Mouse (Mus musculus): ENCODE data around the gene Alcam. TPM values are rescaled to one million over a fixed set of nuclear protein-coding genes. Genes with fewer than 3 reads are reported as not detected.

Gene Alcam
- polyA plus RNA-seq, 1 experiment from 2014 or later = 21.2 TPM

DNA sequence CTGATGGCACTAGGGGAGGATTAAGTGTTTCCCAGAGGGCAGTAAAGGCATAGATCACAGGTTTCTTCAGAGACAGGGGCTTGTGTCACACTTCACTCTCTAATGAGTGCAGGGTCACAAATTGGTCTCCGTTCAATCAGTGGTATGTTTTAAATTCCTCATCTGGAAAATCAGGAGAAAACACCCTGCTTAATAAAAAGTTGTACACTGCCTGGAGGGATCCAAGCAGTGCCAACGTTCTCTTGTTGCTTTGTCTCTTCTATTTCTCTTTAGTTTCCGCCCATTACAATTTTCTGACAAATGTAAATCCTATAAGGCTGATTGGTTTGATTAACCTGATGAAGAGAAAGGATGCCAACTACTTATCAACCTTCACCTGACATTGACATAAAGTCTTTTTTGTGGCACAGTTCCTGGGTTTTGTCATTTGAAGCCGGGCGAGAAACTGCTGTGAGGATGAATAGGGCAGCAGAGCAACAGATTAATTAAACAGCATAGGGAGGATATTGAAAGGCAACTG lies 67.0 kb downstream of the Alcam start:
- Histone ChIP-seq H3K9me3 (ENCODE audit: control insufficient read depth, low read length) (no peaks in the 10 kb centered on the region), H3K27ac (replicated peaks in 1 of 2; ENCODE audit: control insufficient read depth in 1 of 2, insufficient read depth in 1 of 2, low read depth in 2 of 2, low read length in 2 of 2) (no peak overlapping the region), H3K4me3 (ENCODE audit: control insufficient read depth in 1 of 2, insufficient read depth in 1 of 2, low read depth in 1 of 2, low read length in 2 of 2) (no peak overlapping the region), H3K9ac (ENCODE audit: low read length) (no peak overlapping the region), H3K27me3 (ENCODE audit: control insufficient read depth, insufficient read depth, low read length) (no peaks in the 10 kb centered on the region), H3K4me1 (ENCODE audit: control insufficient read depth in 2 of 2, insufficient read depth in 2 of 2, low read length in 2 of 2) (peaks cover 2 to 4% of the 10 kb centered on the region in 2 experiments; a peak in 2 of 4 replicates), H3K36me3 (ENCODE audit: control insufficient read depth, insufficient read depth, low read length) (no peaks in the 10 kb centered on the region), H3K4me2 (ENCODE audit: low read length) (no peak overlapping the region)
- no peak for ATAC-seq (ENCODE audit: insufficient number of reproducible peaks, insufficient read depth, low FRiP score, low read depth)
- WGBS = 82% methylated on average over 5 of the region's 5 CpGs

DNA sequence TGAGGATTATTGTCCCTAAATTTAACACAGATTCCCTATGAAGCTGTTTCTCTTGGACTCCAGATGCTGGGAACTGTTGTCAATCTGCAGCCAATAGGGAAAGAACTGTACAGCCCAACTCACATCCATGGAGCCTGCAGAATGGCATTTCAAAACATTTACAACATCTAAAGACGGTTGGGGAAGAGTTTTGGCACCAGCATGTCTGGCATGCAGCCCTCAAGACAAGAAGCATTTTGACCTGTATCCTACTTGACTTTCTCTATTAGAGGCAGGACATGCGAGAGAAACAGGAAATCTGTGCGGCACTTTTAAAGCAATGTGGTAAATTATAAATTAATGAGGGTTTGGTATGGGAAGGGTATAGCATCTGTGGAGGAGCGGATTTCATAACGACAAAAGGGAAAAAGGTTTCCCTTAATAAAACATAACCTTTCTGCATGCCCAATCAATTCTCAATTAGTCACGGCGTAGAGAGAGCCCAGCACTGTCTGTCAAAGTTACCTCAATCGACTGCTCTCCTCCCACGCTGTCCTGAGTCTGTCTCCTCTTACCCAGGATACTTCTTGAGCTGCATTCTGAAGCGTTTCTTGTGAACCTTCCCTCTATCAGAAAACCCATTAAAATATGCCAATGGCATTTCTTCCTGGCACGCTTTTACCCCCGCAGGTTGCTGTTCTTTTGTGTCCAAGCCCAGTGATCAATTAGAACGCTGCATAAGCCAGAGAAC lies 70.3 kb downstream of the Alcam start:
- H3K4me3 ChIP-seq (ENCODE audit: control insufficient read depth in 1 of 2, insufficient read depth in 1 of 2, low read depth in 1 of 2, low read length in 2 of 2) = no peak overlapping the region
- H3K9me3 ChIP-seq (ENCODE audit: control insufficient read depth, low read length) = no peaks in the 10 kb centered on the region
- H3K9ac ChIP-seq (ENCODE audit: low read length) = no peak overlapping the region
- WGBS = 68% methylated on average over 13 of the region's 13 CpGs
- no peak overlapping the region for H3K27ac ChIP-seq (replicated peaks in 1 of 2; ENCODE audit: control insufficient read depth in 1 of 2, insufficient read depth in 1 of 2, low read depth in 2 of 2, low read length in 2 of 2)
- ATAC-seq (ENCODE audit: insufficient number of reproducible peaks, insufficient read depth, low FRiP score, low read depth) = no peak
- H3K27me3 ChIP-seq (ENCODE audit: control insufficient read depth, insufficient read depth, low read length) = no peaks in the 10 kb centered on the region
- no peak overlapping the region for H3K4me2 ChIP-seq (ENCODE audit: low read length)
- H3K36me3 ChIP-seq (ENCODE audit: control insufficient read depth, insufficient read depth, low read length) = no peaks in the 10 kb centered on the region
- peaks cover 2 to 11% of the 10 kb centered on the region in 2 experiments; a peak in 3 of 4 replicates for H3K4me1 ChIP-seq (ENCODE audit: control insufficient read depth in 2 of 2, insufficient read depth in 2 of 2, low read length in 2 of 2)

DNA sequence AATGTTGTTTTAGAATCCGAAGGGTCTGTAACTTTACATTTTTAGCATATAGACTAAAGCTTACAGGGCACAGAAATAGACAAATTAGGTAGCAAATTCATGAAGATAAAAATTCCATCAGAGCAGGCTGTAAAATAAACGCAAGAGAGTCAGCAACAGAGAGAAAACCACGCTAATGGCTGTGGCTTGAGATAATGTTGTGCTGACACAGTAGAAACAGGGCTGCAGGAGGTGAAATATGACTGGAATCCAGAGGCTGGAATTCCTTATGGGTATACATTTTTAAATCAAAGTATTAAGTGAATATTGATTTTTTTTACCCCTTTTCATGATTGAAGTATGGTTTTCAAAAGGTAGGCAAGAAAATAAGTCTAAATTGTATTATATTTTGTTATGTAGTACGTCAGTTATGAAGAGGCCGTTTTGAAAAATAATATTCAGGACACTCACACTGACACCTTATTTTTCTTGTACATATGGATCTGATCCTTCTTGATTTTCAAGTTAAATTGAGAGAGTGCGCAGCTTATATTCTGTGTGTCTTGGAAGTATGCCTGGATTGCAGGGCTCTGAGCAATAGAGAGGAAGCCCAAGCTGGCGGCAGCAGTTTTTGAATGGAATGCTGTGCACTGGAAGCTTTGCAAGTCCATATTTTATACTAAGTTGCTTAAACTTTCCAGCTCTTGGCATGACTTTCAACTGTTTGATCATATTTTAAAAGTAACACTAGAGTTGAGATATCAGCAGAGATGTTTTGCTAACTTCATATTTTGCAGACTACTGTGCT lies 74.9 kb downstream of the Alcam start:
- ATAC-seq (ENCODE audit: insufficient number of reproducible peaks, insufficient read depth, low FRiP score, low read depth) = no peak
- no peak overlapping the region for H3K9ac ChIP-seq (ENCODE audit: low read length)
- no peaks in the 10 kb centered on the region for H3K9me3 ChIP-seq (ENCODE audit: control insufficient read depth, low read length)
- H3K4me1 ChIP-seq (ENCODE audit: control insufficient read depth in 2 of 2, insufficient read depth in 2 of 2, low read length in 2 of 2) = peaks cover 2 to 11% of the 10 kb centered on the region in 2 experiments; a peak in 3 of 4 replicates
- no peaks in the 10 kb centered on the region for H3K36me3 ChIP-seq (ENCODE audit: control insufficient read depth, insufficient read depth, low read length)
- no peak overlapping the region for H3K4me2 ChIP-seq (ENCODE audit: low read length)
- H3K27ac ChIP-seq (replicated peaks in 1 of 2; ENCODE audit: control insufficient read depth in 1 of 2, insufficient read depth in 1 of 2, low read depth in 2 of 2, low read length in 2 of 2) = no peak overlapping the region
- H3K4me3 ChIP-seq (ENCODE audit: control insufficient read depth in 1 of 2, insufficient read depth in 1 of 2, low read depth in 1 of 2, low read length in 2 of 2) = no peak overlapping the region
- WGBS = 45% methylated on average over 7 of the region's 7 CpGs
- no peaks in the 10 kb centered on the region for H3K27me3 ChIP-seq (ENCODE audit: control insufficient read depth, insufficient read depth, low read length)

DNA sequence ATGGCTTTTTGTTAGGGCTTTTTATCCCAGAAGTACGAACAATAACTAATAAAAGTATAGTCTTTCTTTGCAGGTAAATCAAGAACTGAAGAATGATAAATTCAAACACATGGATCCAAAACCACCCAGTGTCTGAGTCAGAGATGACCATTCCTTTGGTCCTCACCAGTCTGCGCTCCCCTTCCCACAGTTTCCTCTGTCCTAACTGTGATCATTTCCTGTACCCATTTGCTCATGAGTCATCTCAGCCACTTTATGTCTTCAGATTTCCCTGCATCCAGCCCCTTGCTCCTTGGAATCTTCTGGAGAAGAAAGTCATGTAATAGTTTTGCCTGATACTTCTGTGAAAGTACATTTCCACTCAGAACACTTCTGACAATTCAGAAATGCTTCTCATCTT lies 77.0 kb downstream of the Alcam start:
- ATAC-seq (ENCODE audit: insufficient number of reproducible peaks, insufficient read depth, low FRiP score, low read depth) = no peak
- 91% methylated on average over 2 of the region's 2 CpGs for WGBS
- no peaks in the 10 kb centered on the region for H3K9me3 ChIP-seq (ENCODE audit: control insufficient read depth, low read length)

DNA sequence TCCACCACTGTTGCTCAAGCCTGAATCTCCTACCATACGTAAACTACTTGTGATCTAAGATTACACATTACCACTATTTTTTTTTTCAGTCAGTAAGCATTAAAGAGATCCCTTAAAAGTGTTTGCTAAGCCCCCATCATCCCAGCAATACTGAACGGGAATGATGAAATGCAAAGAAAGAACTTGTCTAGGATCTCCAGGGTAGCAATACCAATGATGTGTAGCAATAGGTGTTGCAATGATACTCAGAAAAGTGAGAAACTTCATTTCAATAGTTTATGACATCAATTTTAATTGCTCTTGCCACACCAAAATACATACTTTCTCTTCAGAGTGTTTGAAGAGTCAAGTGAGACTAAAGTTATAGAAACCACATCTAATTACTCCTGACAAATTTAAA lies 81.9 kb downstream of the Alcam start:
- Histone ChIP-seq H3K9ac (ENCODE audit: low read length) (no peak overlapping the region), H3K4me3 (ENCODE audit: control insufficient read depth in 1 of 2, insufficient read depth in 1 of 2, low read depth in 1 of 2, low read length in 2 of 2) (no peak overlapping the region), H3K27me3 (ENCODE audit: control insufficient read depth, insufficient read depth, low read length) (no peaks in the 10 kb centered on the region), H3K27ac (replicated peaks in 1 of 2; ENCODE audit: control insufficient read depth in 1 of 2, insufficient read depth in 1 of 2, low read depth in 2 of 2, low read length in 2 of 2) (no peak overlapping the region), H3K9me3 (ENCODE audit: control insufficient read depth, low read length) (no peaks in the 10 kb centered on the region), H3K4me1 (ENCODE audit: control insufficient read depth in 2 of 2, insufficient read depth in 2 of 2, low read length in 2 of 2) (no peaks in the 10 kb centered on the region), H3K36me3 (ENCODE audit: control insufficient read depth, insufficient read depth, low read length) (no peaks in the 10 kb centered on the region), H3K4me2 (ENCODE audit: low read length) (no peak overlapping the region)
- no peak for ATAC-seq (ENCODE audit: insufficient number of reproducible peaks, insufficient read depth, low FRiP score, low read depth)
- WGBS = 93% methylated on average over 2 of the region's 2 CpGs

More for the DNA sequence above, 77.0 kb downstream of the Alcam start:
- H3K36me3 ChIP-seq (ENCODE audit: control insufficient read depth, insufficient read depth, low read length) = no peaks in the 10 kb centered on the region
- H3K4me1 ChIP-seq (ENCODE audit: control insufficient read depth in 2 of 2, insufficient read depth in 2 of 2, low read length in 2 of 2) = peaks cover 0 to 8% of the 10 kb centered on the region in 2 experiments; a peak in 2 of 4 replicates
- H3K4me2 ChIP-seq (ENCODE audit: low read length) = no peak overlapping the region
- H3K27me3 ChIP-seq (ENCODE audit: control insufficient read depth, insufficient read depth, low read length) = no peaks in the 10 kb centered on the region
- H3K4me3 ChIP-seq (ENCODE audit: control insufficient read depth in 1 of 2, insufficient read depth in 1 of 2, low read depth in 1 of 2, low read length in 2 of 2) = no peak overlapping the region
- H3K9ac ChIP-seq (ENCODE audit: low read length) = no peak overlapping the region
- no peak overlapping the region for H3K27ac ChIP-seq (replicated peaks in 1 of 2; ENCODE audit: control insufficient read depth in 1 of 2, insufficient read depth in 1 of 2, low read depth in 2 of 2, low read length in 2 of 2)

DNA sequence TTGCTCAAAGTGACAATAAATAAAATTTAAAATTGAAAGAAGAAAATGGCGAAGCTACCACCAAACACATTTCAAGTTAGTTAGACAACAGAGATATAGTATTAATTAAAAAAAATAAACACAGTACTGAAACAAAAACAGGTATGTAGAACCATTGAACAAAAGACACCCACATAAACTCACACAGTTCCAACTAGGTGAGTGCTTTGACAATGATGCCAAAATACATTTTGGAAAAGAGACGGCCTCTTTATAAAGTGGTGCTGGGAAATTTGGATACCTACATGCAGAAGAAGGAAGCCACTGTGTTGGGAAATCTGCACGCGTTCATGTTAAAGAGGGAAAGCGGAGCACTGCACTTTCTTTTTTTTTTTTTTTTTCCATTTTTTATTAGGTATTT lies 85.4 kb downstream of the Alcam start:
- Histone ChIP-seq H3K4me3 (ENCODE audit: control insufficient read depth in 1 of 2, insufficient read depth in 1 of 2, low read depth in 1 of 2, low read length in 2 of 2) (no peak overlapping the region), H3K27me3 (ENCODE audit: control insufficient read depth, insufficient read depth, low read length) (no peaks in the 10 kb centered on the region), H3K9ac (ENCODE audit: low read length) (no peak overlapping the region), H3K4me2 (ENCODE audit: low read length) (no peak overlapping the region), H3K36me3 (ENCODE audit: control insufficient read depth, insufficient read depth, low read length) (no peaks in the 10 kb centered on the region), H3K9me3 (ENCODE audit: control insufficient read depth, low read length) (no peaks in the 10 kb centered on the region), H3K27ac (replicated peaks in 1 of 2; ENCODE audit: control insufficient read depth in 1 of 2, insufficient read depth in 1 of 2, low read depth in 2 of 2, low read length in 2 of 2) (no peak overlapping the region), H3K4me1 (ENCODE audit: control insufficient read depth in 2 of 2, insufficient read depth in 2 of 2, low read length in 2 of 2) (no peaks in the 10 kb centered on the region)
- ATAC-seq (ENCODE audit: insufficient number of reproducible peaks, insufficient read depth, low FRiP score, low read depth) = no peak
- 94% methylated on average over 5 of the region's 5 CpGs for WGBS

DNA sequence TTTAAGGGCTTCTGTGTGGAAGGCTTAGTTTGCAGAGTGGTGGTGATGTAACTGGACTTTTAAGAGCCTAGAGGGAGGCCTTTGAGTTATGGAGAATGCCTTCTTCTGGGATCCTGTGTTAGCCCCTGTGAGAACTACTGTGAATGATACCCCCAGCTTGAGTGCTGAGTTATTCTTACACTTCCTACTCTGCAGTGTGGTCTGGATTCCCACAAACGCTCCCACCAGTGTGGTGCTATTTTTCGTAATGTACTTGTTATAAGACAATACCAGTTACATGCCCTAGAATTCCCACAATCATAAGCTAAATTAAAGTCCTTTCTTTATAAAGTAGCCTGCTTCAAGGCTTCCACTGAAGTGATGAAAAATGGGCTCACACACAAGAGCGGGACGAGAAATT lies 87.0 kb downstream of the Alcam start:
- no peak for ATAC-seq (ENCODE audit: insufficient number of reproducible peaks, insufficient read depth, low FRiP score, low read depth)
- Histone ChIP-seq H3K4me3 (ENCODE audit: control insufficient read depth in 1 of 2, insufficient read depth in 1 of 2, low read depth in 1 of 2, low read length in 2 of 2) (no peak overlapping the region), H3K9me3 (ENCODE audit: control insufficient read depth, low read length) (no peaks in the 10 kb centered on the region), H3K4me2 (ENCODE audit: low read length) (no peak overlapping the region), H3K27me3 (ENCODE audit: control insufficient read depth, insufficient read depth, low read length) (no peaks in the 10 kb centered on the region), H3K9ac (ENCODE audit: low read length) (no peak overlapping the region), H3K36me3 (ENCODE audit: control insufficient read depth, insufficient read depth, low read length) (no peaks in the 10 kb centered on the region), H3K4me1 (ENCODE audit: control insufficient read depth in 2 of 2, insufficient read depth in 2 of 2, low read length in 2 of 2) (no peaks in the 10 kb centered on the region), H3K27ac (replicated peaks in 1 of 2; ENCODE audit: control insufficient read depth in 1 of 2, insufficient read depth in 1 of 2, low read depth in 2 of 2, low read length in 2 of 2) (no peak overlapping the region)
- WGBS = 89% methylated on average over 4 of the region's 4 CpGs
